Mouse (Mus musculus): ENCODE data around the gene Capn6. TPM values are rescaled to one million over a fixed set of nuclear protein-coding genes. Genes with fewer than 3 reads are reported as not detected.
A peak's percentile ranks its signal among the peaks of the same experiment; 100 is the strongest.

Gene Capn6
- polyA plus RNA-seq (2014; fragmentation: Nextera tagmentation; extraction: Ambion mirVana) = 392 and 427 TPM in 2 replicates

GRCm38 (mm10) chrX:143827212-143827611, at the start of gene Capn6:
Gene Capn6, minus strand, starts transcription at chrX:143827414.
- peak; percentile 93 for DNase-seq (ENCODE audit: low spot score)
- ATAC-seq (ENCODE audit: low read depth) = peak; percentile 89
- H3K27me3 ChIP-seq (replicated peaks; ENCODE audit: control insufficient read depth, insufficient read depth, low read length) = peaks cover 3% of the 10 kb centered on the region; the same call in 1 of the 2 replicates
- no peaks in the 10 kb centered on the region for H3K9me3 ChIP-seq (ENCODE audit: control insufficient read depth, low read length)
- no peaks in the 10 kb centered on the region for H3K4me1 ChIP-seq (ENCODE audit: control insufficient read depth, insufficient read depth, low read length)
- H3K27ac ChIP-seq (replicated peaks; ENCODE audit: low read depth, low read length) = peak within 1 kb of the TSS; percentile 79
- H3K4me3 ChIP-seq (ENCODE audit: low read depth, low read length) = peak within 1 kb of the TSS; percentile 46
- WGBS = 37% methylated on average over 4 of the region's 4 CpGs
- H3K4me2 ChIP-seq (ENCODE audit: low read depth, low read length) = peak within 1 kb of the TSS; percentile 50
- peak within 1 kb of the TSS; percentile 65 for H3K9ac ChIP-seq (ENCODE audit: low read depth, low read length)
- H3K36me3 ChIP-seq (ENCODE audit: control insufficient read depth, insufficient read depth, low read length) = no peaks in the 10 kb centered on the region

GRCm38 (mm10) chrX:143867129-143867664, 40.0 kb upstream of the Capn6 start:
- Histone ChIP-seq H3K9me3 (ENCODE audit: control insufficient read depth, low read length) (no peaks in the 10 kb centered on the region), H3K27ac (replicated peaks; ENCODE audit: low read depth, low read length) (no peak overlapping the region), H3K9ac (ENCODE audit: low read depth, low read length) (no peak overlapping the region), H3K4me3 (ENCODE audit: low read depth, low read length) (no peak overlapping the region), H3K36me3 (ENCODE audit: control insufficient read depth, insufficient read depth, low read length) (no peaks in the 10 kb centered on the region), H3K4me2 (ENCODE audit: low read depth, low read length) (no peak overlapping the region), H3K4me1 (ENCODE audit: control insufficient read depth, insufficient read depth, low read length) (no peaks in the 10 kb centered on the region), H3K27me3 (replicated peaks; ENCODE audit: control insufficient read depth, insufficient read depth, low read length) (peaks cover 5% of the 10 kb centered on the region; the same call in 1 of the 2 replicates)
- DNase-seq (ENCODE audit: low spot score) (peak; percentile 61), ATAC-seq (ENCODE audit: low read depth) (peak; percentile 76; the same call in 1 of the 2 replicates)
- 69% methylated on average over 5 of the region's 5 CpGs for WGBS

- Histone ChIP-seq H3K4me1 (ENCODE audit: control insufficient read depth, insufficient read depth, low read length) (no peaks in the 10 kb centered on the region), H3K27ac (replicated peaks; ENCODE audit: low read depth, low read length) (no peak overlapping the region), H3K27me3 (replicated peaks; ENCODE audit: control insufficient read depth, insufficient read depth, low read length) (peaks cover 5% of the 10 kb centered on the region), H3K9me3 (ENCODE audit: control insufficient read depth, low read length) (no peaks in the 10 kb centered on the region), H3K4me2 (ENCODE audit: low read depth, low read length) (no peak overlapping the region), H3K9ac (ENCODE audit: low read depth, low read length) (no peak overlapping the region), H3K4me3 (ENCODE audit: low read depth, low read length) (no peak overlapping the region), H3K36me3 (ENCODE audit: control insufficient read depth, insufficient read depth, low read length) (no peaks in the 10 kb centered on the region)
- no peak for ATAC-seq (ENCODE audit: low read depth)
- WGBS = 73% methylated on average over 3 of the region's 3 CpGs
- DNase-seq (ENCODE audit: low spot score) = no peak
These were observed 24.1 kb upstream of the Capn6 start for GRCm38 (mm10) chrX:143851351-143851750.

GRCm38 (mm10) chrX:143849969-143850368, 22.8 kb upstream of the Capn6 start:
- no peak for ATAC-seq (ENCODE audit: low read depth)
- Histone ChIP-seq H3K4me1 (ENCODE audit: control insufficient read depth, insufficient read depth, low read length) (no peaks in the 10 kb centered on the region), H3K27ac (replicated peaks; ENCODE audit: low read depth, low read length) (no peak overlapping the region), H3K9me3 (ENCODE audit: control insufficient read depth, low read length) (no peaks in the 10 kb centered on the region), H3K27me3 (replicated peaks; ENCODE audit: control insufficient read depth, insufficient read depth, low read length) (peaks cover 7% of the 10 kb centered on the region), H3K4me2 (ENCODE audit: low read depth, low read length) (no peak overlapping the region), H3K36me3 (ENCODE audit: control insufficient read depth, insufficient read depth, low read length) (no peaks in the 10 kb centered on the region), H3K9ac (ENCODE audit: low read depth, low read length) (no peak overlapping the region), H3K4me3 (ENCODE audit: low read depth, low read length) (no peak overlapping the region)
- no peak for DNase-seq (ENCODE audit: low spot score)
- WGBS = 71% methylated on average over 3 of the region's 3 CpGs

- Histone ChIP-seq H3K4me1 (ENCODE audit: control insufficient read depth, insufficient read depth, low read length) (no peaks in the 10 kb centered on the region), H3K9me3 (ENCODE audit: control insufficient read depth, low read length) (no peaks in the 10 kb centered on the region), H3K4me2 (ENCODE audit: low read depth, low read length) (no peak overlapping the region), H3K27ac (replicated peaks; ENCODE audit: low read depth, low read length) (no peak overlapping the region), H3K27me3 (replicated peaks; ENCODE audit: control insufficient read depth, insufficient read depth, low read length) (peaks cover 7% of the 10 kb centered on the region), H3K36me3 (ENCODE audit: control insufficient read depth, insufficient read depth, low read length) (no peaks in the 10 kb centered on the region), H3K9ac (ENCODE audit: low read depth, low read length) (no peak overlapping the region), H3K4me3 (ENCODE audit: low read depth, low read length) (no peak overlapping the region)
- peak; percentile 37; the same call in 1 of the 2 replicates for ATAC-seq (ENCODE audit: low read depth)
- DNase-seq (ENCODE audit: low spot score) = peak; percentile 45
- 70% methylated on average over 3 of the region's 3 CpGs for WGBS
These were observed 19.4 kb upstream of the Capn6 start for GRCm38 (mm10) chrX:143846637-143847036.

- Histone ChIP-seq H3K4me2 (ENCODE audit: low read depth, low read length) (peak overlapping the region; percentile 50), H3K27me3 (replicated peaks; ENCODE audit: control insufficient read depth, insufficient read depth, low read length) (peaks cover 3% of the 10 kb centered on the region; the same call in 1 of the 2 replicates), H3K4me1 (ENCODE audit: control insufficient read depth, insufficient read depth, low read length) (no peaks in the 10 kb centered on the region), H3K36me3 (ENCODE audit: control insufficient read depth, insufficient read depth, low read length) (no peaks in the 10 kb centered on the region), H3K4me3 (ENCODE audit: low read depth, low read length) (peak overlapping the region; percentile 46), H3K9me3 (ENCODE audit: control insufficient read depth, low read length) (no peaks in the 10 kb centered on the region), H3K9ac (ENCODE audit: low read depth, low read length) (peak overlapping the region; percentile 65), H3K27ac (replicated peaks; ENCODE audit: low read depth, low read length) (peak overlapping the region; percentile 79)
- WGBS = 38% methylated on average over 4 of the region's 4 CpGs
- 0 out of 2 replicates have a peak, but pooled peaks have one; percentile 42 for ATAC-seq (ENCODE audit: low read depth)
- DNase-seq (ENCODE audit: low spot score) = no peak
These were observed 693 bp downstream of the Capn6 start for GRCm38 (mm10) chrX:143826521-143826920.

GRCm38 (mm10) chrX:143818961-143819360, 8.3 kb downstream of the Capn6 start:
- H3K4me3 ChIP-seq (ENCODE audit: low read depth, low read length) = no peak overlapping the region
- no peak overlapping the region for H3K4me2 ChIP-seq (ENCODE audit: low read depth, low read length)
- 95% methylated on average over 2 of the region's 2 CpGs for WGBS
- no peaks in the 10 kb centered on the region for H3K4me1 ChIP-seq (ENCODE audit: control insufficient read depth, insufficient read depth, low read length)
- H3K27ac ChIP-seq (replicated peaks; ENCODE audit: low read depth, low read length) = no peak overlapping the region
- H3K36me3 ChIP-seq (ENCODE audit: control insufficient read depth, insufficient read depth, low read length) = peaks cover 7% of the 10 kb centered on the region; the same call in 1 of the 2 replicates
- ATAC-seq (ENCODE audit: low read depth) (no peak), DNase-seq (ENCODE audit: low spot score) (no peak)
- no peaks in the 10 kb centered on the region for H3K9me3 ChIP-seq (ENCODE audit: control insufficient read depth, low read length)
- no peaks in the 10 kb centered on the region; the same call in 1 of the 2 replicates for H3K27me3 ChIP-seq (replicated peaks; ENCODE audit: control insufficient read depth, insufficient read depth, low read length)
- no peak overlapping the region for H3K9ac ChIP-seq (ENCODE audit: low read depth, low read length)

- ATAC-seq (ENCODE audit: low read depth) (no peak), DNase-seq (ENCODE audit: low spot score) (no peak)
- WGBS = 84% methylated on average over 1 of the region's 1 CpGs
- no peak overlapping the region for H3K4me2 ChIP-seq (ENCODE audit: low read depth, low read length)
- no peaks in the 10 kb centered on the region for H3K4me1 ChIP-seq (ENCODE audit: control insufficient read depth, insufficient read depth, low read length)
- no peaks in the 10 kb centered on the region; the same call in 1 of the 2 replicates for H3K27me3 ChIP-seq (replicated peaks; ENCODE audit: control insufficient read depth, insufficient read depth, low read length)
- H3K27ac ChIP-seq (replicated peaks; ENCODE audit: low read depth, low read length) = no peak overlapping the region
- no peak overlapping the region for H3K9ac ChIP-seq (ENCODE audit: low read depth, low read length)
- peaks cover 16% of the 10 kb centered on the region for H3K36me3 ChIP-seq (ENCODE audit: control insufficient read depth, insufficient read depth, low read length)
- H3K9me3 ChIP-seq (ENCODE audit: control insufficient read depth, low read length) = peaks cover 8% of the 10 kb centered on the region; the same call in 1 of the 2 replicates
- no peak overlapping the region for H3K4me3 ChIP-seq (ENCODE audit: low read depth, low read length)
These were observed 11.3 kb downstream of the Capn6 start for GRCm38 (mm10) chrX:143815948-143816347.

- no peak overlapping the region for H3K4me3 ChIP-seq (ENCODE audit: low read depth, low read length)
- no peak for ATAC-seq (ENCODE audit: low read depth)
These were observed 64.7 kb downstream of the Capn6 start for GRCm38 (mm10) chrX:143762556-143762955.

More at GRCm38 (mm10) chrX:143762556-143762955, 64.7 kb downstream of the Capn6 start:
- no peaks in the 10 kb centered on the region for H3K4me1 ChIP-seq (ENCODE audit: control insufficient read depth, insufficient read depth, low read length)
- no peak overlapping the region for H3K27ac ChIP-seq (replicated peaks; ENCODE audit: low read depth, low read length)
- peak; percentile 59 for DNase-seq (ENCODE audit: low spot score)
- no peak overlapping the region for H3K9ac ChIP-seq (ENCODE audit: low read depth, low read length)
- WGBS = 54% methylated on average over 3 of the region's 3 CpGs
- H3K9me3 ChIP-seq (ENCODE audit: control insufficient read depth, low read length) = no peaks in the 10 kb centered on the region
- H3K27me3 ChIP-seq (replicated peaks; ENCODE audit: control insufficient read depth, insufficient read depth, low read length) = 0 out of 2 replicates have a peak, but pooled peaks cover 5% of the 10 kb centered on the region
- no peak overlapping the region for H3K4me2 ChIP-seq (ENCODE audit: low read depth, low read length)
- H3K36me3 ChIP-seq (ENCODE audit: control insufficient read depth, insufficient read depth, low read length) = no peaks in the 10 kb centered on the region
